Mouse (Mus musculus) 3134 (cell line): ENCODE results near the gene Vmn2r94.

Experiments used
- DNase-seq: peaks from one replicate; pipeline ENCODE4 v3.0.0-alpha.2; 2011; ENCODE audit warnings: low spot score; ENCODE audit not compliant: insufficient read length; ENCODE audit errors: extremely low read depth

Gene Vmn2r94

DNA sequence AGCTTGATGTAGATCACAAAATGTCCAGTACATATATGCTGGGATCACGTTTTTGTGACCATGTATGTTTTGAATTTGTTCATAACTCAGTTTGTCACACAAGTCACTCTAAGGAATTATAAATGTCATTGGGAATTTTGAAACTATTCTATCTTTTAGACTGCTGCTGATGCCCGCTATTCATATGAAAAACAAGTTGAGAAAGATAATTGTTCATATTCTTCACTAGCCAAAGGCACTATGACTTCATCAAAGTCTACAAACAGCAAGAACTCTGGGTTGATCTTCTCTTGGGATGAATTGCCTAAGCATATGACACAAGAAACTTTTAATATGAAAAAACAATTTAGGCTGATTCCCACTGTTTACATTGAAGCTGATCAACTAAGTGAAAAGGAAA, at the start of gene Vmn2r94:
TSS of gene Vmn2r94 (minus strand) at position 101 of the 400 bp plus-strand sequence.
- no peak for DNase-seq

DNA sequence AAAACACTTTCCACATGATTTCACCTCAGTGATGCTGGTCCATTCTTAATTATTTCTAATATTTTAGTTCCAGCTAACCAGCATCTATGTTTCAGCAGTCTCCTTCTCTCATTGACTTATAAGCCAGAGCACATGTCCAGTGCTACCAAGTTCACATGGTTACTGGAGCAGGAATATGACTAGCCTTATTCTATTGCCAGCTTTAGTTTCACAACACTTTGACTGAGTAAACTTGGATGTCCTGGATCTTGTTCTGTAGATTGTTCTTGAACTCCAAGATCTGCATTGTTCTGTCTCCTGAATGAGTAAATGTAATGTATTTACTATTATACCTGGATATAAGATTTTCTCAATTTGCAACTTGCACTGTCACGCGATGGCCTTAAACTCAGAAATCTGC, 45.5 kb upstream of the Vmn2r94 start:
- no peak for DNase-seq

DNA sequence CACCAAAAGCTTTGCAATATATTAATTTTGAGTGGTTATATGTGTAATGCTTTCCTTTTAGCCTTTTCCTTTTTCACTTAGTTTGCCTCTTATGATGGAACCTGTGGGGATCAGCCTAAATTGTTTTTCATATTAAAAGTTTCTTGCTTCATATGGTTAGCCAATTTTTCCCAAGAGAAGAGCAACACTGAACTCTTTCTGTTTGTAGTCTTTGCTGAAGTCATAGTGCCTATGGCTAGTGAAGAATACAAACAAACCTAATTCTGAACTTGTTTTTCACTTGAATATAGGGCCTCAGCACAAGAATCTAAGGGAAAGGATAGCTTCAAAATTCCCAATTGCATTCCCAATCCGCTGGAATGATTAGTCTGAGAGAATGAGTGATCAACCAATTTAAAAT, 20.2 kb upstream of the Vmn2r94 start, which contains the start of gene Vmn2r93:
TSS of gene Vmn2r93 (plus strand) at position 301 of the 400 bp plus-strand sequence.
- no peak for DNase-seq

DNA sequence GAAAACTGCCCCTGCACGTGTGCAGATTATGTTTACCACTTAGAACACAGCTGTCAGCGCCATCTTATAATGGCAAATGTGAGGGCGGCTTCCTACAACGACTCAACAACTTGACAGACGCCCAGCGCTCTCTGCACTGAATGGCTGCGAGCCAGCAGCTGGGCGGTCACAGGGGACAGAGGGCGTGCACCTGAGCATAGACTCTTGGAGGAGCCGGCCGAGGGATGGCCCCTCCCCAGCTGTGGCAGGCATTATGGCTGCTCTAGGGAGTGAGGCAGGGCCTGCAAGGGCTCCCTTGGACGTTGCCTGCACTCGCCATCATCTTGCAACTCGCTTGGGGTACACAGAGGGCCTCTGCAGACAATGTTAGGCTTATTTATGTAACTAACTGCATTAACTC, 40.6 kb downstream of the Vmn2r94 start:
- no peak for DNase-seq

DNA sequence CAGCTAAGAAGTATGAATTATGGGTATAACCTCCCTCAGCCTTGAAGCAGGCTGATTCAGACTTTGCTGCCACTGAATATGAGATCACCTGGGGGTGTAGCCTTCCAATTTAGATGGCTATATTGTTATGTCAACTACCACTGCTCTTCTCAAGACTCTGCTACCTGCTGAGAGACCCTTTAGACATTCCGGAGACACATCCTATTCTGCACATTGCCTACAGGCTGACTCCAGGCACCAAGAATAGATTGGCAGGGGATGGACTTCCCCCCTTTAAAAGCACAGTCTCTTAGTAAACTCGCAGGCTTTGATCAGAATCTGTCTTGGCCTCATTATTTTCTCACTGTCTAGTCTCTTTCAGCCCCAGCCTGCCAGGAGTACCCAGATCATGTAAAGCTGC, 45.6 kb downstream of the Vmn2r94 start:
- DNase-seq: no peak

DNA sequence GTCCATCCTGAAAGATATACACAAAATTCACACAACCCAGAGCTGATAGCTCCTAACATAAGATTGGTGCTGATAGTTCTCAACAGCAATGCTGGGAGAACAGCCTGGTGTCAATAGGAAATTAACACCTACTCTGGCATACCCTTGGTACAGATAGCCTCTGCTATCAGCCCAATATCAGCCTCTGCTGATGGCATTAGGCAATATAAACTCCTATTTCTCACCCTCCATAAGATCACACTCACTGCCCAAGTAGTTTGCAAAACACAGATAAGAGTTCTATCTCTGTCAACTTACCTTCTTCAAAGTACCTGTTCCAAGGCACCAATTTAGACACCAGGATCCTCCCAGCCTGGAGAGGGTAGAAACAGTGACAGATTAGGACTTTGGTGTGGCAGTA, 56.3 kb downstream of the Vmn2r94 start:
- DNase-seq: no peak
